Mouse (Mus musculus) heart, embryonic 10.5 days (tissue): ENCODE measurements around the gene Tmem127. TPM values are rescaled to one million over a fixed set of nuclear protein-coding genes. Genes with fewer than 3 reads are reported as not detected.
A peak's percentile ranks its signal among the peaks of the same experiment; 100 is the strongest.
"Not testable (repeated sequence)": the region's sequence is repeated elsewhere in the genome, so short reads cannot be mapped to it uniquely, and the experiment has no call there.

Experiments used
- DNase-seq: peaks from one replicate; pipeline ENCODE4 v3.0.0-alpha.2; 2017; ENCODE audit warnings: low spot score
- H3K27ac ChIP-seq: fragments of 300-500 bp; sonication (generic); 2 replicates; pipeline ENCODE4 v1.5.1; 2016; ENCODE audit warnings: mild to moderate bottlenecking
- H3K27me3 ChIP-seq: fragments of 300-500 bp; sonication (generic); 2 replicates; pipeline ENCODE4 v1.6.1; 2016; ENCODE audit warnings: mild to moderate bottlenecking; ENCODE audit not compliant: poor library complexity, insufficient read depth, severe bottlenecking
- H3K36me3 ChIP-seq: fragments of 300-500 bp; sonication (generic); 2 replicates; pipeline ENCODE4 v1.6.1; 2016; ENCODE audit warnings: mild to moderate bottlenecking, moderate library complexity
- H3K4me1 ChIP-seq: fragments of 300-500 bp; sonication (generic); 2 replicates; pipeline ENCODE4 v1.6.1; 2016; ENCODE audit warnings: mild to moderate bottlenecking
- H3K4me3 ChIP-seq: fragments of 300-500 bp; sonication (generic); 2 replicates; pipeline ENCODE4 v1.5.1; 2016; ENCODE audit warnings: mild to moderate bottlenecking, moderate library complexity
- H3K9me3 ChIP-seq: fragments of 300-500 bp; sonication (generic); 2 replicates; pipeline ENCODE4 v1.6.1; 2016; ENCODE audit warnings: mild to moderate bottlenecking, moderate library complexity
- WGBS: fragments of 180-500 bp; shearing (Covaris S2); methylation state at CpG from one replicate; pipeline ENCODE4 v1.1.7; 2016; 5-methylcytosine and 5-hydroxymethylcytosine counted together
- polyA plus RNA-seq: library from polyadenylated mRNA; unstranded; fragments of >200 nt; fragmentation: Nextera tagmentation; extraction: Ambion mirVana; gene quantifications from 2 replicates; pipeline ENCODE4 v1.2.1, GENCODE M21; 2016

Gene Tmem127
- polyA plus RNA-seq = 22.1 and 23.1 TPM in 2 replicates

GRCm38 (mm10) chr2:127247592-127248333, at the start of gene Tmem127, which contains the start of gene Ciao1:
Gene Tmem127, plus strand, starts transcription at chr2:127247908.
Gene Ciao1, minus strand, starts transcription at chr2:127247816.
- Histone ChIP-seq H3K36me3 (peaks cover 40% of the 10 kb centered on the region), H3K27ac (peak within 1 kb of the TSS; percentile 86)
- WGBS = under 1% methylated on average over 53 of the region's 53 CpGs

GRCm38 (mm10) chr2:127204932-127205331, 42.8 kb upstream of the Tmem127 start:
- 30% methylated on average over 3 of the region's 3 CpGs for WGBS
- Histone ChIP-seq H3K4me1 (peaks cover 8% of the 10 kb centered on the region), H3K27me3 (no peaks in the 10 kb centered on the region), H3K36me3 (peaks cover 21% of the 10 kb centered on the region), H3K27ac (no peak overlapping the region), H3K4me3 (no peak overlapping the region), H3K9me3 (no peaks in the 10 kb centered on the region)
- DNase-seq = no peak

More at GRCm38 (mm10) chr2:127247592-127248333, at the start of gene Tmem127, which contains the start of gene Ciao1:
- peak within 1 kb of the TSS; percentile 90 for H3K4me3 ChIP-seq
- peaks cover 40% of the 10 kb centered on the region for H3K4me1 ChIP-seq
- no peaks in the 10 kb centered on the region for H3K9me3 ChIP-seq
- DNase-seq = peak; percentile 99
- H3K27me3 ChIP-seq = no peaks in the 10 kb centered on the region

DNA sequence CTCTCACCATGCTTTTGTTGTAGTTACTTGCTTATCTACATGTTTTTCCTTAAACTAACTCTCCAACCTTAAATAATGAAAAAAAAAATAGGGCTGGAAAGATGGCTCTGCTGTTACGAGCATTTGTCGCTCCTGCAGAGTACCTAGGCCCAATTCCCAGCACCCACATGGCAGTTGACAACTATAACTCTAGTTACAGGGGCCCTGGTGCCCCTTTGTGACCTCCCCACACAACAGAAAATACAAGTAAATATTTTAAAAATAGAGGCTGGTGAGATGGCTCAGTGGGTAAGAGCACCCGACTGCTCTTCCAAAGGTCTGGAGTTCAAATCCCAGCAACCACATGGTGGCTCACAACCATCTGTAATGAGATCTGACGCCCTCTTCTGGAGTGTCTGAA, 41.8 kb upstream of the Tmem127 start:
- H3K9me3 ChIP-seq, DNase-seq, H3K4me1 ChIP-seq, H3K27me3 ChIP-seq, H3K4me3 ChIP-seq, H3K27ac ChIP-seq: not testable (repeated sequence)
- H3K36me3 ChIP-seq = peaks cover 20% of the 10 kb centered on the region
- 87% methylated on average over 4 of the region's 4 CpGs for WGBS

- 87% methylated on average over 2 of the region's 2 CpGs for WGBS
- peaks cover 22% of the 10 kb centered on the region for H3K36me3 ChIP-seq
These were observed 40.8 kb upstream of the Tmem127 start for GRCm38 (mm10) chr2:127206916-127207315.

DNA sequence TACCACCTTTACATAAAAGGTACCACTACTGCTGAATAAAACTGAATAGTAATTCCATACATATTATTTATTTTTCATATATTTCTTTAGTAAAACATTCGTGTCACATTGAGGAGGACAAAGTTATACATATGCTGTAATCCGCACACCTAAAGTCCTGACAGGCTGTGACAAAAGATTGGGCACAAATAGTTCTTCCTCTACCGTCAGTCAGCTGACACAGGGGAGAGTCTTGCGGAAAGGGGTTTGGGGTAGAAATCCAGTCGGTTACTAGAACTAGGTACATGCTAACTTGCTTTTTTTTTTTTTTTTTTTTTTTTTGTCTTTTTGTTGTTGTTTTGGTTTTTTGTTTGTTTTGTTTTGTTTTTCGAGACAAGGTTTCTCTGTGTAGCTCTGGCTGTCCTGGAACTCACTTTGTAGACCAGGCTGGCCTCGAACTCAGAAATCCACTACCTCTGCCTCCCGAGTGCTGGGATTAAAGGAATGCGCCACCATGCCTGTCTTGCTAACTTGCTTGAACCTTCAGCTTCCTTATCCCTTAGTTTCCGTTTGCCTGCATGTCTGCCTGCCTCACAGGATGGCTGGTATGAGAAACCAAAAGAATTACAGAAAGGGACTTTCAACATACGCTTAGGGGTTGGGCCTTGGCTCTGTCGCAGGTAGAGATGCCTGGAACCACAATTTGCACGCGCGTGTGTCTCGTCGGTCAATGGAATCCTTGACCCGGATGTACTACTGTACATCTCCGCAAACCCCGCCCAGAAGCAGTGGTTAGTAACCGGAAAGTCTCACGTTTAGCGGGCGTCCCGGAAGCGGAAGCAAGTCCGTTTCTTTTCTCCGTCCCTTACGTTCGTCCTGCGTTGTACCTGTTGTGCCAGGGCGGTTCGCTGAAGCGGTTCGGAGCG, 39.9 kb upstream of the Tmem127 start, which contains the start of the genes 1810024B03Rik and Snrnp200:
Gene 1810024B03Rik (minus strand): TSS at position 734 of the 905 bp plus-strand sequence.
Gene Snrnp200 (plus strand): TSS at position 840 of the 905 bp plus-strand sequence.
- Histone ChIP-seq H3K4me1 (peaks cover 8% of the 10 kb centered on the region), H3K9me3 (no peaks in the 10 kb centered on the region), H3K27ac (peak within 1 kb of the TSS; percentile 88), H3K4me3 (peak within 1 kb of the TSS; percentile 82), H3K36me3 (peaks cover 25% of the 10 kb centered on the region), H3K27me3 (no peaks in the 10 kb centered on the region)
- DNase-seq = peak; percentile 98
- WGBS = 12% methylated on average over 36 of the region's 36 CpGs

More at GRCm38 (mm10) chr2:127206916-127207315, 40.8 kb upstream of the Tmem127 start:
- Histone ChIP-seq H3K27me3 (no peaks in the 10 kb centered on the region), H3K27ac (no peak overlapping the region), H3K4me1 (peaks cover 8% of the 10 kb centered on the region), H3K9me3 (no peaks in the 10 kb centered on the region), H3K4me3 (no peak overlapping the region)
- DNase-seq = no peak

GRCm38 (mm10) chr2:127208452-127208769, 39.3 kb upstream of the Tmem127 start:
- under 1% methylated on average over 17 of the region's 17 CpGs for WGBS
- Histone ChIP-seq H3K4me1 (peaks cover 8% of the 10 kb centered on the region), H3K4me3 (peak overlapping the region; percentile 82), H3K27ac (peak overlapping the region; percentile 88), H3K36me3 (peaks cover 30% of the 10 kb centered on the region), H3K9me3 (no peaks in the 10 kb centered on the region), H3K27me3 (no peaks in the 10 kb centered on the region)
- no peak for DNase-seq

DNA sequence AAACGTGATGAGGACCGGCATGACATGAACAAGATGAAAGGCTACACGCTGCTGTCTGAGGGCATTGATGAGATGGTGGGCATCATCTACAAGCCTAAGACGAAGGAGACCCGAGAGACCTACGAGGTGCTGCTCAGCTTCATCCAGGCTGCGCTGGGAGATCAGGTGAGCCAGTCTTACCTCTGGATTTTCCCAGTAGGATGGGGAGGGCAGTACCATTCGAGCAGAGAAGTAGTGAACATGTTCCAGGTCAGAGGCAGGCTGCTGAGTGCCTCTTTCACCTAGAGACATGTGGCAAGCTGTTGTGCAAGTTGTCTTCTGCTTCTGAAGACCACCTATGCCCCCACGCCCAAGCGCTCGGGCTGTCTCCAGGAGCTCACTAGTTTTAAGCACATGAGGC, 37.0 kb upstream of the Tmem127 start:
- 91% methylated on average over 11 of the region's 11 CpGs for WGBS
- peaks cover 53% of the 10 kb centered on the region for H3K36me3 ChIP-seq

GRCm38 (mm10) chr2:127217746-127218145, 30.0 kb upstream of the Tmem127 start:
- DNase-seq = no peak
- WGBS = 93% methylated on average over 5 of the region's 5 CpGs
- no peaks in the 10 kb centered on the region for H3K9me3 ChIP-seq
- peaks cover 98% of the 10 kb centered on the region for H3K36me3 ChIP-seq
- H3K4me3 ChIP-seq = no peak overlapping the region
- no peaks in the 10 kb centered on the region for H3K4me1 ChIP-seq
- no peaks in the 10 kb centered on the region for H3K27me3 ChIP-seq
- no peak overlapping the region for H3K27ac ChIP-seq

More for the DNA sequence above, 37.0 kb upstream of the Tmem127 start:
- H3K27ac ChIP-seq = no peak overlapping the region
- no peaks in the 10 kb centered on the region for H3K9me3 ChIP-seq
- H3K4me3 ChIP-seq = no peak overlapping the region
- no peaks in the 10 kb centered on the region for H3K27me3 ChIP-seq
- no peak for DNase-seq
- H3K4me1 ChIP-seq = peaks cover 8% of the 10 kb centered on the region

DNA sequence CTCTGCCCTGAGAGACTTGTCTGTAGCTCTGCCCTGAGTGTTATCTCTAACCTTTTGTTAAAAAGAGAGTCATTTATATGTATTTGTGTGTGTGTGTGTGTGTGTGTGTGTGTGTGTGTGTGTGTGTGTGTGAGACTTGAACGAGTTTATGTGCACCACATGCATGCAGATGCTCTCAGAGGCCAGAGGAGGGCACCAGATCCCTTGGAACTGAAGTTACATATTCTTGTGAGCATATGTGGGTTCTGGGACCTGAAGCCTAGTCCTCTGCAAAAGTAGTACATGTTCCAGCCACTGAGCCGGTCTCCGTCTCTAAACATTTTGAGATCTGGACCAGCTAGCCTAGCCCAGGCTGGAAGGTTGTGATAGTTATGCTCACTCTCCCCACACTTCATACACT, 22.4 kb upstream of the Tmem127 start:
- 98% methylated on average over 3 of the region's 3 CpGs for WGBS
- no peaks in the 10 kb centered on the region for H3K9me3 ChIP-seq

DNA sequence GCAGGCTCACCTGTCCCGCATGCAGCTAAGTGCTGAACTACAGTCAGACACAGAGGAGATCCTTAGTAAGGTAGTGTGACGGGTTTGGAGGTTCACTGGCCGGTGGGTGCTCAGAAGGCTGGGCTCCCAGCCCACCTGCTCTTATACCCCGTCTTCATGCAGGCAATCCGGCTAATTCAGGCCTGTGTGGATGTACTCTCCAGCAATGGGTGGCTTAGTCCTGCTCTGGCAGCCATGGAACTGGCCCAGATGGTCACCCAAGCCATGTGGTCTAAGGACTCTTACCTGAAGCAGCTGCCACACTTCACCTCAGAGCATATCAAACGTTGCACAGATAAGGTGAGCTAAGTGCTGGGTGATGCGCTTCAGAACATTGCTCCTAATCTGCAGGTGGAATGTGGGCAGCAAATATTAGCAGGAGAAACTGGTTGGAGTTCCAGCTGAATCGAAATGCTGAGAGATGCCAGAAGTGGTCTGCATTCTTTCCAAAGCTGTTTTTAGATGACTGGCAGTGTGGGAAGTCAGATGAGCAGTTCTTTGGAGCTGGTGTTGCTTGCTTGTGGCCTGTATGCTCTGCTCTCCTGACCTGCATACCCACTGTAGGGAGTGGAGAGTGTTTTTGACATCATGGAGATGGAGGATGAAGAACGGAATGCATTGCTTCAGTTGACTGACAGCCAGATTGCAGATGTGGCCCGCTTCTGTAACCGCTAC, 9.7 kb upstream of the Tmem127 start:
- Histone ChIP-seq H3K27me3 (no peaks in the 10 kb centered on the region), H3K36me3 (peaks cover 99% of the 10 kb centered on the region), H3K27ac (no peak overlapping the region), H3K9me3 (no peaks in the 10 kb centered on the region), H3K4me3 (no peak overlapping the region), H3K4me1 (no peaks in the 10 kb centered on the region)
- no peak for DNase-seq
- 82% methylated on average over 11 of the region's 11 CpGs for WGBS

More for the DNA sequence above, 22.4 kb upstream of the Tmem127 start:
- no peaks in the 10 kb centered on the region for H3K27me3 ChIP-seq
- H3K27ac ChIP-seq = no peak overlapping the region
- no peaks in the 10 kb centered on the region for H3K4me1 ChIP-seq
- no peak for DNase-seq
- no peak overlapping the region for H3K4me3 ChIP-seq
- peaks cover 100% of the 10 kb centered on the region for H3K36me3 ChIP-seq

DNA sequence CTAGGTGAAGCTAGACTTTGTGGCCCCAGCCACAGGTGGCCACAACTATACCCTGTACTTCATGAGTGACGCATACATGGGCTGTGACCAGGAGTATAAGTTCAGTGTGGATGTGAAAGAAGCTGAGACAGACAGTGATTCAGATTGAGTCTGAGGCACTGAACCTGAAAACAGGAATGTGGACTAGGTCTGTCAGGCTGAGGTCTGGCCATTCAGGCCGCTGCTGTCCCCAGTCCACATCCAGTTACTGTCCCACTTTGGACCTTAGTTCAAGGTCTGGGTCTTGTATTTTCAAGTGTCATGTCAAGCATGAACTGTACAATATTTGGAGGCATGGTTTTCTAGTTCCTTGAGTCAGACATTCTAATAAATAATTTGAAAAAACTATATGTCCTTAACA, 7.6 kb upstream of the Tmem127 start:
- Histone ChIP-seq H3K27ac (no peak overlapping the region), H3K9me3 (no peaks in the 10 kb centered on the region), H3K27me3 (no peaks in the 10 kb centered on the region), H3K4me1 (no peaks in the 10 kb centered on the region), H3K4me3 (no peak overlapping the region), H3K36me3 (peaks cover 98% of the 10 kb centered on the region)
- 98% methylated on average over 2 of the region's 2 CpGs for WGBS
- no peak for DNase-seq

DNA sequence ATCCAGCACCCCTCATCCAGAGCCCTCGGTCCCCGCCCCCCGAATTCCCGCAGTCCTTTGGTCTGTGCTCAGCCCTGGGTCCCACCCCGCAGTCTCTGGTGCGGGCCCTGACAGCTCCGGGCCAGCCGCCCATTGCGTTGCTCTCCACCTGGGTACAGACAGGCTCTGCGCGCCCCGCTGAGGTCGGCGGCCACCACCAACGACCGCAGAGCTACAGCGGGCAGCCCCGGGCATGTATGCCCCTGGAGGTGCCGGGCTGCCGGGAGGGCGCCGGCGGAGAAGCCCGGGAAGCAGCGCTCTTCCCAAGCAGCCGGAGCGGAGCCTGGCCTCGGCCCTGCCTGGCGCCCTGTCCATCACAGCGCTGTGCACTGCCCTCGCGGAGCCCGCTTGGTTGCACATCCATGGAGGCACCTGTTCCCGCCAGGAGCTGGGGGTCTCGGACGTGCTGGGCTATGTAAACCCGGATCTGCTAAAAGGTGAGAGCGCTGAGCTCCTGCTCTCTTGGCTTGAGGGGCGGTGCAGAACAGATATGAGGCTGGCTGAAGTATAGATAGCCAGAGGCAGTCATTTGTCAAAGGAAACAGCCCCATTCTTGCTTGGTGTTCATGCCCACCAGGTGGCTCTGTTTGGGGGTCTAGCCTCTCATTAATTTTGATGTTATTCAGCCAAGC, 761 bp downstream of the Tmem127 start:
- Histone ChIP-seq H3K4me3 (peak overlapping the region; percentile 90), H3K27ac (peak overlapping the region; percentile 86), H3K36me3 (peaks cover 33% of the 10 kb centered on the region), H3K27me3 (no peaks in the 10 kb centered on the region), H3K4me1 (peaks cover 40% of the 10 kb centered on the region), H3K9me3 (no peaks in the 10 kb centered on the region)
- under 1% methylated on average over 39 of the region's 39 CpGs for WGBS
- peak; percentile 82 for DNase-seq
